Mouse (Mus musculus): ENCODE measurements around the gene Cd2bp2.

- peak; percentile 25; the same call in 1 of the 2 replicates for TF ChIP-seq CTCF (IDR thresholded peaks at IDR 0.05; ENCODE audit: control insufficient read depth, insufficient read depth, insufficient replicate concordance, low read depth, low read length)
- no peak for TF ChIP-seq POLR2A (IDR thresholded peaks at IDR 0.05; ENCODE audit: control insufficient read depth, low read depth, low read length)
Observed at GRCm38 (mm10) chr7:127213485-127213884, 17.6 kb upstream of the Cd2bp2 start.
